Mouse (Mus musculus) left cerebral cortex, postnatal 25 days (tissue): Measurements from ENCODE around the gene Teddm2. TPM values are rescaled to one million over a fixed set of nuclear protein-coding genes. Genes with fewer than 3 reads are reported as not detected.

Source experiments
- DNase-seq, 2 experiments: peaks; one replicate each; pipeline ENCODE4 v3.0.0; 2022; ENCODE audit warnings: low spot score in 2 of 2, mixed read lengths in 1 of 2
- intact Hi-C: fragments of 180-260 bp; cut with DNase I; formaldehyde crosslinking; loops from one replicate; pipeline ENCODE4 v1.15.1; 2025
- microRNA-seq, 2 experiments: library from miRNA; unstranded; fragments of <30 nt; microRNA quantifications; one replicate each; pipeline ENCODE4 v1.2.0; 2022
- total RNA-seq, 2 experiments: library from RNA; stranded (reverse); gene quantifications; 2 replicates each; pipeline ENCODE4 v1.2.3; 2021

Gene Teddm2
- total RNA-seq, 2 experiments from 2014 or later: 2.9 to 4.0 TPM

- intact Hi-C loops: loop anchor here (5.0 kb wide), 1 partner anchor 99 kb away; the partner anchor contains the start of gene Rnasel
- no peak for DNase-seq
These were observed 53.6 kb downstream of the Teddm2 start for GRCm38 (mm10) chr1:153846420-153846819.

- DNase-seq: no peak
These were observed 56.0 kb downstream of the Teddm2 start, which contains the start of gene Rgsl1 for GRCm38 (mm10) chr1:153844042-153844441. TSS of gene Rgsl1 (minus strand) at chr1:153844142.

GRCm38 (mm10) chr1:153842121-153842740 lies 57.8 kb downstream of the Teddm2 start:
- DNase-seq: peak; percentile 11 to 66
- intact Hi-C loops: no loop called here

More at GRCm38 (mm10) chr1:153844042-153844441, 56.0 kb downstream of the Teddm2 start, which contains the start of gene Rgsl1:
- intact Hi-C loops: no loop called here

GRCm38 (mm10) chr1:153836036-153836435 lies 64.0 kb downstream of the Teddm2 start:
- intact Hi-C loops: no loop called here
- no peak for DNase-seq

GRCm38 (mm10) chr1:153830746-153831145 lies 69.3 kb downstream of the Teddm2 start:
- intact Hi-C loops: no loop called here
- no peak for DNase-seq

GRCm38 (mm10) chr1:153820216-153820615 lies 79.8 kb downstream of the Teddm2 start:
- DNase-seq: no peak
- intact Hi-C loops: no loop called here

GRCm38 (mm10) chr1:153814278-153814677 lies 85.8 kb downstream of the Teddm2 start:
- intact Hi-C loops: no loop called here

GRCm38 (mm10) chr1:153807390-153807993 lies 92.5 kb downstream of the Teddm2 start:
- intact Hi-C loops: loop anchor here (5.0 kb wide), 2 partner anchors 55 to 250 kb away; no protein-coding TSS in a partner anchor
- peak; percentile 62 to 81 for DNase-seq

More at GRCm38 (mm10) chr1:153814278-153814677, 85.8 kb downstream of the Teddm2 start:
- DNase-seq: no peak

GRCm38 (mm10) chr1:153803530-153803929 lies 96.5 kb downstream of the Teddm2 start:
- no peak for DNase-seq
- intact Hi-C loops: no loop called here

GRCm38 (mm10) chr1:153802691-153803090 lies 97.3 kb downstream of the Teddm2 start:
- intact Hi-C loops: no loop called here
- no peak for DNase-seq

Small RNA genes lying within 50 kb of the gene (microRNA-seq; reads per million reads assigned to microRNA genes)
- 19.8 to 23.9 reads per million in 2 experiments for gene Mir8114

Other genes with a start within 250 kb of the Teddm2 start
- gene Rgs8, start 247.2 kb downstream of the Teddm2 start, total RNA-seq: 10 to 100 TPM; 55.9 to 77.4 TPM
- 1 to 10 TPM; 7.1 to 8.7 TPM for gene Rgs16, start 159.9 kb downstream of the Teddm2 start, total RNA-seq
- 1 to 10 TPM; 8.8 to 9.3 TPM for gene Rnasel, start 150.8 kb downstream of the Teddm2 start, total RNA-seq
- 1 to 10 TPM; 1.2 to 1.6 TPM for gene Rgsl1, start 56.1 kb downstream of the Teddm2 start, total RNA-seq
- not detected for gene Teddm1b, start 25.9 kb downstream of the Teddm2 start, total RNA-seq
- gene Teddm1a, start 8.5 kb downstream of the Teddm2 start, total RNA-seq: not detected
- 1,000 to 10,000 TPM; 1,850 to 1,886 TPM for gene Glul, start 284 bp downstream of the Teddm2 start, total RNA-seq